Mouse (Mus musculus) brain, embryonic 14.5 days (tissue): ENCODE data around the gene Per2.

Experiments used
- CTCF ChIP-seq: fragments of 200-500 bp; IDR thresholded peaks from 2 replicates; pipeline ENCODE4 v1.5.1; 2012; ENCODE audit warnings: inconsistent platforms, mild to moderate bottlenecking, moderate library complexity, borderline replicate concordance; ENCODE audit not compliant: insufficient read depth, insufficient read length; ENCODE audit errors: extremely low read depth
- POLR2A ChIP-seq: fragments of 200-500 bp; IDR thresholded peaks from 2 replicates; pipeline ENCODE4 v1.6.1; 2012; ENCODE audit warnings: mild to moderate bottlenecking, inconsistent platforms, borderline replicate concordance; ENCODE audit not compliant: poor library complexity, insufficient read depth, insufficient read length, severe bottlenecking; ENCODE audit errors: extremely low read depth

DNA sequence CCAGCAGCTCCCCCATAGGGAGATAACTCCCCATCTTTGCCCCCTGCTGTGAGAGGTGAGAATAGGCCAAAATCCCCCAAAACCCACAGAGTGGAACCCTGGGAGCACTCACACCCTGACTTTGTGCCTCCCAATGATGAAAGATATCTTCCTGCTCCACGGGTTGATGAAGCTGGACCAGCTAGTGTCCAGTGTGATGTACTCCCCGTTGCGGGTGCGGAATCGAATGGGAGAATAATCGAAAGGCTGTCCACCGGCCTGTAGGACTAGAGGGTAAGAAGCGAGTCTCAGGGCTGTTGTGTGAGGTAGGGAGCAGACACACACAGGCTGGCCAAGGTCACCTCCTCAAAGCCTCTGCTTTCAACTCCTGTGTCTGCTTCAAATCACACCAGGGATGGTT lies 24.2 kb downstream of the Per2 start:
- TF ChIP-seq POLR2A (no peak), CTCF (no peak)
